Mouse (Mus musculus): ENCODE results near the gene Helb.

- TF ChIP-seq CTCF (IDR thresholded peaks at IDR 0.05; ENCODE audit: low read depth) (no peak), EP300 (IDR thresholded peaks at IDR 0.05; ENCODE audit: low read depth) (no peak)
Measured at GRCm38 (mm10) chr10:120160533-120160932, 47.7 kb upstream of the Helb start.
